Mouse (Mus musculus) small intestine, adult 2 months (tissue): ENCODE measurements around the gene Sfrp4.

Source experiments
- CTCF ChIP-seq: fragments of 200-500 bp; IDR thresholded peaks from 2 replicates; pipeline ENCODE4 v1.5.1; 2012; ENCODE audit warnings: low read depth, mild to moderate bottlenecking, control low read depth, inconsistent platforms, low read length, moderate library complexity, mixed read lengths; ENCODE audit not compliant: insufficient replicate concordance, insufficient read length; ENCODE audit errors: extremely low read depth
- POLR2A ChIP-seq: fragments of 200-500 bp; IDR thresholded peaks from 2 replicates; pipeline ENCODE4 v1.6.1; 2012; ENCODE audit warnings: low read depth, mild to moderate bottlenecking, control low read depth, inconsistent platforms, low read length, moderate library complexity

GRCm38 (mm10) chr13:19619216-19619927 lies 3.5 kb upstream of the Sfrp4 start, which contains the start of gene Epdr1:
- TF ChIP-seq POLR2A (no peak), CTCF (peak; percentile 42; the same call in 1 of the 2 replicates)
